ENCODE assay signal across 13 mouse cellular contexts in genomic region chr4:145009437-145009836, GRCm38 (mm10).
DNase-seq lines count a peak whose midpoint lies in the region; TF ChIP-seq lines count a peak whose summit lies in the region.
"Had no signal": no experiment of that assay in that cellular context is flagged by ENCODE, and none has a peak within 500 bp of the region (broad histone marks: within the 10 kb centered on the region; RNA-seq: fewer than 3 reads in every experiment).

No protein-coding gene starts in this region.

- H3K27me3 ChIP-seq in heart, adult 2 months (ENCODE audit: control insufficient read depth, insufficient read depth, low read length), result no peaks in the 10 kb centered on the region
- H3K27me3 ChIP-seq in thymus, adult 2 months (ENCODE audit: control insufficient read depth, insufficient read depth, low read length), result no peaks in the 10 kb centered on the region
- H3K27me3 ChIP-seq: forebrain, embryonic 12.5 days; limb, embryonic 15.5 days had no signal

- peaks cover 27% of the 10 kb centered on the region for H3K36me3 ChIP-seq in heart, adult 2 months (ENCODE audit: control insufficient read depth, insufficient read depth, low read length)
- no peaks in the 10 kb centered on the region for H3K36me3 ChIP-seq in thymus, adult 2 months (ENCODE audit: control insufficient read depth, insufficient read depth, low read length)
- H3K36me3 ChIP-seq: limb, embryonic 15.5 days had no signal

- H3K9ac ChIP-seq in heart, adult 2 months (ENCODE audit: low read depth, low read length), result no peak overlapping the region
- H3K9ac ChIP-seq: forebrain, embryonic 12.5 days; limb, embryonic 15.5 days had no signal

- intact Hi-C loops in heart, adult 2 months (cut with DNase I), result no loop called here
- intact Hi-C loops in heart, postnatal 25 days (cut with DNase I), result no loop called here

- TF ChIP-seq CTCF in heart, adult 2 months (IDR thresholded peaks at IDR 0.05), result no peak
- TF ChIP-seq CTCF in thymus, adult 2 months (IDR thresholded peaks at IDR 0.05; ENCODE audit: borderline replicate concordance, control insufficient read depth, extremely low read depth, insufficient read depth, low read length, poor library complexity), result no peak

- TF ChIP-seq POLR2A in heart, adult 2 months (IDR thresholded peaks at IDR 0.05; ENCODE audit: insufficient read depth, low read depth, low read length), result no peak
- no peak for TF ChIP-seq POLR2A in thymus, adult 2 months (IDR thresholded peaks at IDR 0.05; ENCODE audit: control insufficient read depth, extremely low read depth, insufficient read depth, low read length, poor library complexity)

- no peak for DNase-seq in heart, adult 2 months
- no peak for DNase-seq in heart, postnatal 25 days (ENCODE audit: low spot score)
- DNase-seq in thymus, adult 2 months, result no peak
- no peak for DNase-seq in thymus, postnatal 0 days (ENCODE audit: low spot score)
- peak; percentile 75 to 77 for DNase-seq in kidney, postnatal 36 days
- no peak for DNase-seq in layer of hippocampus, adult 18-20 months (ENCODE audit: low spot score in 2 of 2)
- DNase-seq in layer of hippocampus, adult 9-10 months (ENCODE audit: low spot score), result no peak
- no peak for DNase-seq in layer of hippocampus, postnatal 25 days (ENCODE audit: extremely low spot score in 1 of 2, low spot score in 1 of 2)
- DNase-seq: adrenal gland, postnatal 10 days; cerebellum, postnatal 36 days; right cerebral cortex, postnatal 14 days had no signal

- WGBS in heart, adult 2 months, result 70% methylated on average over 3 of the region's 3 CpGs
- 13% methylated on average over 3 of the region's 3 CpGs for WGBS in thymus, adult 2 months

- peaks cover 15% of the 10 kb centered on the region for H3K4me1 ChIP-seq in heart, adult 2 months (ENCODE audit: control insufficient read depth, insufficient read depth, low read length)
- peaks cover 43% of the 10 kb centered on the region for H3K4me1 ChIP-seq in thymus, adult 2 months (replicated peaks; ENCODE audit: control insufficient read depth, insufficient read depth, low read length)
- H3K4me1 ChIP-seq: forebrain, embryonic 12.5 days had no signal

- peak overlapping the region; percentile 30; the same call in 1 of the 2 replicates for H3K27ac ChIP-seq in heart, adult 2 months
- peak overlapping the region; percentile 91 for H3K27ac ChIP-seq in thymus, adult 2 months (ENCODE audit: control insufficient read depth, insufficient read depth, low read length)
- H3K27ac ChIP-seq: forebrain, embryonic 12.5 days; limb, embryonic 15.5 days had no signal

- no peaks in the 10 kb centered on the region for H3K79me2 ChIP-seq in heart, adult 2 months (replicated peaks; ENCODE audit: control insufficient read depth, insufficient read depth, low read length)

- no peak for TF ChIP-seq EP300 in heart, adult 2 months (IDR thresholded peaks at IDR 0.05; ENCODE audit: insufficient read depth, low read depth, low read length)

- no peak overlapping the region for H3K4me3 ChIP-seq in heart, adult 2 months
- H3K4me3 ChIP-seq in thymus, adult 2 months (ENCODE audit: control insufficient read depth, insufficient read depth, low read length), result no peak overlapping the region
- H3K4me3 ChIP-seq: forebrain, embryonic 12.5 days; limb, embryonic 15.5 days had no signal

Comparison
In these comparisons a context has a peak if more than half of its experiments do, and no peak if none do; other contexts are left out.
1. DNase-seq: peak in kidney, postnatal 36 days (2 of 2); none in heart, adult 2 months (0 of 2), heart, postnatal 25 days (single experiment), thymus, adult 2 months (single experiment), thymus, postnatal 0 days (single experiment), layer of hippocampus, adult 18-20 months (0 of 2), layer of hippocampus, adult 9-10 months (single experiment) and layer of hippocampus, postnatal 25 days (0 of 2).